Mouse (Mus musculus) forebrain, embryonic 11.5 days (tissue): ENCODE data around the gene Dennd2a. TPM values are rescaled to one million over a fixed set of nuclear protein-coding genes. Genes with fewer than 3 reads are reported as not detected.
A peak's percentile ranks its signal among the peaks of the same experiment; 100 is the strongest.

Experiments
- ATAC-seq: fragments of 200-750 bp; cut with Nextera tagmentation; replicated peaks from 2 replicates; pipeline ENCODE4 v1.8.0; 2017; ENCODE audit warnings: moderate TSS enrichment; ENCODE audit not compliant: low FRiP score
- DNase-seq: peaks from one replicate; pipeline ENCODE4 v3.0.0-alpha.2; 2017; ENCODE audit warnings: low spot score
- H3K27ac ChIP-seq: fragments of 300-500 bp; sonication (generic); 2 replicates; pipeline ENCODE4 v1.5.1; 2014; ENCODE audit warnings: low read depth, low read length
- H3K27me3 ChIP-seq: fragments of 300-500 bp; sonication (generic); 2 replicates; pipeline ENCODE4 v1.6.1; 2014; ENCODE audit warnings: mild to moderate bottlenecking, low read length, mixed read lengths; ENCODE audit not compliant: control insufficient read depth, insufficient read depth
- H3K36me3 ChIP-seq: fragments of 300-500 bp; sonication (generic); 2 replicates; pipeline ENCODE4 v1.6.1; 2014; ENCODE audit warnings: mild to moderate bottlenecking, low read length, moderate library complexity, mixed read lengths; ENCODE audit not compliant: control insufficient read depth, insufficient read depth
- H3K4me1 ChIP-seq: fragments of 300-500 bp; sonication (generic); replicated peaks from 2 replicates; pipeline ENCODE4 v1.6.1; 2014; ENCODE audit warnings: low read length, mixed read lengths; ENCODE audit not compliant: control insufficient read depth, insufficient read depth
- H3K4me2 ChIP-seq: fragments of 300-500 bp; sonication (generic); 2 replicates; pipeline ENCODE4 v1.6.1; 2014; ENCODE audit warnings: low read depth, mild to moderate bottlenecking, low read length, moderate library complexity, mixed read lengths; ENCODE audit not compliant: severe bottlenecking
- H3K4me3 ChIP-seq: fragments of 300-500 bp; sonication (generic); 2 replicates; pipeline ENCODE4 v1.5.1; 2014; ENCODE audit warnings: low read depth, low read length
- H3K9ac ChIP-seq: fragments of 300-500 bp; sonication (generic); 2 replicates; pipeline ENCODE4 v1.6.1; 2014; ENCODE audit warnings: low read length
- H3K9me3 ChIP-seq: fragments of 300-500 bp; sonication (generic); 2 replicates; pipeline ENCODE4 v1.6.1; 2016; ENCODE audit warnings: low read length, mixed read lengths; ENCODE audit not compliant: control insufficient read depth
- WGBS: fragments of 180-500 bp; shearing (Covaris S2); extraction: QIAGEN DNeasy Blood & Tissue Kit; methylation state at CpG from one replicate; pipeline ENCODE4 v1.1.7; 2014; 5-methylcytosine and 5-hydroxymethylcytosine counted together
- polyA plus RNA-seq: library from polyadenylated mRNA; unstranded; fragments of >200 nt; fragmentation: Nextera tagmentation; extraction: Ambion mirVana; gene quantifications from 2 replicates; pipeline ENCODE4 v1.2.1, GENCODE M21; 2014

Gene Dennd2a
- polyA plus RNA-seq, 1 experiment from 2014 or later = 42.5 TPM

- 80% methylated on average over 5 of the region's 5 CpGs for WGBS
- H3K36me3 ChIP-seq = peaks cover 25% of the 10 kb centered on the region
These were observed 35.2 kb downstream of the Dennd2a start for GRCm38 (mm10) chr6:39522425-39522824.

GRCm38 (mm10) chr6:39515739-39516131 is 41.9 kb downstream of the Dennd2a start:
- H3K27ac ChIP-seq = no peak overlapping the region
- ATAC-seq (peak; percentile 36; the same call in 1 of the 2 replicates), DNase-seq (no peak)
- 21% methylated on average over 6 of the region's 6 CpGs for WGBS
- H3K9ac ChIP-seq = no peak overlapping the region
- H3K4me1 ChIP-seq = 0 out of 2 replicates have a peak, but pooled peaks cover 3% of the 10 kb centered on the region
- H3K9me3 ChIP-seq = no peaks in the 10 kb centered on the region; the same call in 1 of the 2 replicates
- H3K4me3 ChIP-seq = no peak overlapping the region
- H3K27me3 ChIP-seq = no peaks in the 10 kb centered on the region
- H3K36me3 ChIP-seq = peaks cover 9% of the 10 kb centered on the region
- no peak overlapping the region for H3K4me2 ChIP-seq

More at GRCm38 (mm10) chr6:39522425-39522824, 35.2 kb downstream of the Dennd2a start:
- ATAC-seq (no peak), DNase-seq (no peak)
- no peak overlapping the region for H3K9ac ChIP-seq
- no peak overlapping the region for H3K4me3 ChIP-seq
- no peak overlapping the region for H3K4me2 ChIP-seq
- H3K27me3 ChIP-seq = no peaks in the 10 kb centered on the region
- H3K4me1 ChIP-seq = no peaks in the 10 kb centered on the region
- no peaks in the 10 kb centered on the region; the same call in 1 of the 2 replicates for H3K9me3 ChIP-seq
- no peak overlapping the region for H3K27ac ChIP-seq

- Histone ChIP-seq H3K9ac (no peak overlapping the region), H3K27ac (no peak overlapping the region), H3K4me1 (0 out of 2 replicates have a peak, but pooled peaks cover 3% of the 10 kb centered on the region), H3K9me3 (no peaks in the 10 kb centered on the region), H3K4me2 (no peak overlapping the region), H3K36me3 (peaks cover 6% of the 10 kb centered on the region), H3K27me3 (no peaks in the 10 kb centered on the region), H3K4me3 (no peak overlapping the region)
- WGBS = 65% methylated on average over 11 of the region's 11 CpGs
- ATAC-seq (no peak), DNase-seq (no peak)
These were observed 42.5 kb downstream of the Dennd2a start for GRCm38 (mm10) chr6:39515040-39515738.

- ATAC-seq = no peak
- H3K9me3 ChIP-seq = no peaks in the 10 kb centered on the region
- H3K4me1 ChIP-seq = no peaks in the 10 kb centered on the region
- no peak overlapping the region for H3K9ac ChIP-seq
- no peak overlapping the region for H3K27ac ChIP-seq
- H3K4me3 ChIP-seq = no peak overlapping the region
- H3K4me2 ChIP-seq = no peak overlapping the region
- no peaks in the 10 kb centered on the region for H3K27me3 ChIP-seq
- WGBS = 90% methylated on average over 7 of the region's 7 CpGs
- no peak for DNase-seq
- no peaks in the 10 kb centered on the region; the same call in none of the 2 replicates for H3K36me3 ChIP-seq
These were observed 54.2 kb downstream of the Dennd2a start for GRCm38 (mm10) chr6:39503476-39503875.

- no peaks in the 10 kb centered on the region for H3K27me3 ChIP-seq
- H3K9me3 ChIP-seq = no peaks in the 10 kb centered on the region
- no peak overlapping the region for H3K27ac ChIP-seq
- H3K4me2 ChIP-seq = no peak overlapping the region
- WGBS = 93% methylated on average over 4 of the region's 4 CpGs
- H3K36me3 ChIP-seq = peaks cover 3% of the 10 kb centered on the region; the same call in 1 of the 2 replicates
- no peaks in the 10 kb centered on the region for H3K4me1 ChIP-seq
- DNase-seq (no peak), ATAC-seq (no peak)
- H3K9ac ChIP-seq = no peak overlapping the region
- no peak overlapping the region for H3K4me3 ChIP-seq
These were observed 60.5 kb downstream of the Dennd2a start for GRCm38 (mm10) chr6:39497165-39497564.

GRCm38 (mm10) chr6:39493129-39493714 is 64.4 kb downstream of the Dennd2a start:
- H3K36me3 ChIP-seq = peaks cover 4% of the 10 kb centered on the region; the same call in 1 of the 2 replicates
- 79% methylated on average over 12 of the region's 12 CpGs for WGBS
- no peak overlapping the region for H3K4me3 ChIP-seq
- DNase-seq (no peak), ATAC-seq (peak; percentile 56; the same call in 1 of the 2 replicates)
- no peak overlapping the region for H3K4me2 ChIP-seq
- H3K9ac ChIP-seq = no peak overlapping the region
- H3K4me1 ChIP-seq = no peaks in the 10 kb centered on the region
- no peaks in the 10 kb centered on the region for H3K9me3 ChIP-seq
- H3K27ac ChIP-seq = no peak overlapping the region
- no peaks in the 10 kb centered on the region for H3K27me3 ChIP-seq

- H3K9ac ChIP-seq = no peak overlapping the region
- WGBS = 91% methylated on average over 4 of the region's 4 CpGs
- no peaks in the 10 kb centered on the region for H3K4me1 ChIP-seq
- no peak overlapping the region for H3K4me2 ChIP-seq
- H3K36me3 ChIP-seq = peaks cover 6% of the 10 kb centered on the region; the same call in 1 of the 2 replicates
- ATAC-seq = no peak
- no peak overlapping the region for H3K27ac ChIP-seq
- H3K9me3 ChIP-seq = no peaks in the 10 kb centered on the region
- no peak for DNase-seq
- no peak overlapping the region for H3K4me3 ChIP-seq
- no peaks in the 10 kb centered on the region for H3K27me3 ChIP-seq
These were observed 65.5 kb downstream of the Dennd2a start for GRCm38 (mm10) chr6:39492161-39492560.

- ATAC-seq = peak; percentile 58; the same call in 1 of the 2 replicates
- Histone ChIP-seq H3K36me3 (peaks cover 3% of the 10 kb centered on the region; the same call in 1 of the 2 replicates), H3K4me2 (no peak overlapping the region), H3K27ac (no peak overlapping the region), H3K4me3 (no peak overlapping the region), H3K9ac (no peak overlapping the region), H3K9me3 (no peaks in the 10 kb centered on the region), H3K27me3 (no peaks in the 10 kb centered on the region), H3K4me1 (no peaks in the 10 kb centered on the region)
- no peak for DNase-seq
- 62% methylated on average over 5 of the region's 5 CpGs for WGBS
These were observed 66.5 kb downstream of the Dennd2a start for GRCm38 (mm10) chr6:39491203-39491602.
